Mouse (Mus musculus) left cerebral cortex, postnatal 4 days (tissue): ENCODE results near the gene Grik1. TPM values are rescaled to one million over a fixed set of nuclear protein-coding genes. Genes with fewer than 3 reads are reported as not detected.

ENCODE experiments used
- DNase-seq: peaks from one replicate; pipeline ENCODE4 v3.0.0-alpha.2; 2022
- intact Hi-C: fragments of 180-260 bp; cut with DNase I; formaldehyde crosslinking; loops from one replicate; pipeline ENCODE4 v1.15.1; 2025
- total RNA-seq, 2 experiments: library from RNA; stranded (reverse); gene quantifications; 2 replicates each; pipeline ENCODE4 v1.2.3; 2021

Gene Grik1
- total RNA-seq, 2 experiments from 2014 or later, result 37.9 to 45.2 TPM

DNA sequence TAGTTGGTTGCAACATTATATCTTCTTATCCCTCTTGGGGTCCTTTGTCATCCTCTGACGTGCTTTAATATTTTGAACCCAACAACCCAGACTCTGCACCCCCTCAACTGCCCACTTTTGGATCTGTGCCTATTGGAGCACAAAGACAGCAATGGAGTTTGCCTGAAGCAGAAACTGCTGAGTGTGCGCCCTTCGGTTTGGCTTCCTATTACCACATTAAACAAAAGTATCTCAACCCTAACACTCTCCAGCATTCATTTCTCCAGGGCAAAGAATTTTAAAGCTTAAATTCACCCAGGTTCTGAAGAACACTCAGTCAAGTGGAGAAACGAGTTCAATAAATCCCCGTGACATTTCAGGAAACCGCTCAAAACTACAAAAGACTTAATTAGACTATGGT, 318.2 kb downstream of the Grik1 start:
- intact Hi-C loops, result no loop called here
- DNase-seq, result no peak

DNA sequence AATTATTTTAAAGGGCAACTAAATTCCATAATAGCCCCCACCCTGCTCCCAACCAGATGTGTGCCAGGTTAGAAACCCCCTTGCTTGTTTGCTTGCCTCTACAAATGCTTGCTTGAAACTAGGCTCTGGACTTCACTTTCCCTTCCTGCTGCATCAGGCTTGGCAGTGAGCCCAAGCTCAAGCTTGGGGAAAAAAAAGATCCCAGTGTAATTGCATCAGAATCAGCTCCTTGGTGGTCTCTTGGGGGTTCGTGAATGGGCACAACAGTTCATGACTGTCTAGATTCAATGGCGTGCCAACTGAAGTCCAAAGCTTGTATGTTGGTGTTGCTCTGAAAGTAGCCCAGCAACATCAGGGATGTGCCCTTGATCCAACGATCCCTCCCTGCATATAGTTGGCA, 320.1 kb downstream of the Grik1 start:
- peak; percentile 16 for DNase-seq
- intact Hi-C loops, result no loop called here

DNA sequence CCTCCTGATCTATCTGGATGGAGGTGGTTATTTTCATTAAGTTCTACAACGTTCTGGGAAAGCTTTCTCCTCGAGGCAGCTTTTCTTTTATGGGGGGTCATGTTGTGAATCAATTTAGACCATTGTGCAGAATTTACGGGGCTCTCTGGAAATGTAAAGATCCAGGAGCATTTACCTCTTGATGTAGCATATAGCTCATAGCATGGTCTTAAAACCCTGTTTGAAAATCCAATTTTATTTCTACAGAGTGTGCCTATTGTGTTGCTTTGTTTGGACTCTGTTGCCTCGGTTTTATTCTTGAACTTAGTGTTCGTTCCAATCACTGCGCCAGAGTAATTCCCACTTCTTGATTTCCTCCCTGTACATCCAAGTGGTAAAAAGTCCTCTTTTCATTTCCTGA, 328.6 kb downstream of the Grik1 start:
- intact Hi-C loops, result no loop called here

DNA sequence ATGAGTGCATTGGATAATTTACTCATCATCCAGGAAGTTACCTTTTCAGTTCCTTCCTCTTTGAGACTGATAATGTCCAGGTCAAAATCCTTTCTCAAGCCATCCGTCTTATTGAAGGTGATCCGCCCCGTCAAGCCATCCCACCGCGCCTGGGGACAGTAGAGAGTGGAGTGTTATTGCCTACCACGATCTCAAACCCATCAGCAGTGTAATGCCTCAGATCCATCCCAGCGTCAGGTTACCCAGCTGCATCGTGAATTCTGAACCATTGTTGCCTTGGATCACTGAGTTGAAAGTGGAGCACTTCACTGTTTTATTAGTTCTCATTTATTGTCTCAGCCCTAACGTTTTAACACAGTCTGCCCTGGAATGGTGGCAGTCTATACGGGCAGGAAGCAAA, 332.6 kb downstream of the Grik1 start:
- DNase-seq, result no peak
- intact Hi-C loops, result no loop called here

More for the DNA sequence above, 328.6 kb downstream of the Grik1 start:
- no peak for DNase-seq

DNA sequence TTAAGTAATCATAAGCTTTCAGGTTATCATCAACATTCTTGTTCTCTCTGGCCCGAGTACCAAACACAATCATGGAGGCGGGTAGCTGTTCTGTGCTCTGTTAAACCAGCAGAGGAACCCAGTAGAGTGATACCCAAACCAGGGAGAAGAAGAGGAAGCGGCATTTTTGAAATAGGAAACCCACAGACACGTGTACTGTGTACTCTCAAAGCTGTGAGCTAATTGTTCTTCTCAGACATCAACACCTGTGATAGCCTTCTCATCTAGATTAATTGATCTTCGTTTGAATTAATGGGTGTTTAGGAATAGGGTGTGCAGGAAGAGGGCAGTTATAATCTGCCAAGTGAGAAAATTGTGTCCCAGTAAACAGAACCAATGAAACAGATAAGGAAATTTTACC, 333.9 kb downstream of the Grik1 start:
- DNase-seq, result no peak
- intact Hi-C loops, result no loop called here

DNA sequence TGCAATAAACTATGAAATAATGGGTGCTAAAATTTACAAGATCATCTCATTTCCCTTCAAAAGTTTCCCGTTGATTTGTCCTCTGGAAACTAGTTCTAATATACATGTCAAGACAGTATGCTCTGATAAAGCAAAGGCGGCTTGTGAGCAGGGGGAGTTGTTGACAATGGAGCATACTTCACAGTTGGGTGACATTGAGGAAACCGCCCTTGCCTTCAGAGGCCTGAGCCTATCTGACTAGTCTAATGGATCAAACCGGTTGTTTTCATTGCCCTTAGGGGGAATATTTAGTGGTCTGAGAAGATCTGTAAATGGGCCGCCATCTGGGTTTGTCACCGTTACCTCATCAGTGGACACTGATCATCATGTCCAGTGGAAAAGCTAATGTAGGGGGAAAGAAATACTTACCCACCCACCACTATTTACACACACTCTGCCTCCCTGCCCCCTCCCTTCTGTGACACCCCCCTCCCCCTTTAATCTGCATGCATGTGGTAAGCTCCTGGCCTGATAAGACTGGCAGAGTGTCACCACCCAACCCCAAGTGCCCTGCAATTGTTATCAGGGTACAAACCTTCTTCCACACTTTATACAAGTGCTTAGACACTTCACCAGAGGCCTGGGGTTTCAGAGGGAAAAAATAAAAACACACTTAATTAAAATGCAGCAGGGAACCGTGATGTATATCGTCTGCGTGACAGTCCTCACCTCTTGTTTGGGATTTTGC, 335.2 kb downstream of the Grik1 start:
- DNase-seq, result no peak
- intact Hi-C loops, result no loop called here

DNA sequence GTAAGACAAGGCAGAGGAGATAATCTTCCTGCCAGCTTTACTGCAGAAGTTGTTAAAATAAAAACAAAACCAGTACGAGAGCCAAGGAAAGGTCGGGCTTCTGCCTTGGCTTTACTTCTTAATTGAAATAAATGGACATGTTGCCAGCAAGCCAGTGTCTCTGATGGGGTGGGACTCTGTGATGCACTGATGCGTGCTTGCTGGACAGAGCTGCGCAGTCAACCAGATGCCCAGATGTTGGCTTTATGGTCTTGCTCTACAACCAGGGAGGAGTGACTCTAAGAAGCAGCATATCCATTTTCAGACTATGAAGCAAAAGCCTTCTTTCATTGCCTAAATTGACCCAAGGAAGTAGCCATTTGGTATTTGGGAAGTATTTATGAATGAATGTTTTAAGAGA, 336.9 kb downstream of the Grik1 start:
- no peak for DNase-seq
- intact Hi-C loops, result no loop called here

DNA sequence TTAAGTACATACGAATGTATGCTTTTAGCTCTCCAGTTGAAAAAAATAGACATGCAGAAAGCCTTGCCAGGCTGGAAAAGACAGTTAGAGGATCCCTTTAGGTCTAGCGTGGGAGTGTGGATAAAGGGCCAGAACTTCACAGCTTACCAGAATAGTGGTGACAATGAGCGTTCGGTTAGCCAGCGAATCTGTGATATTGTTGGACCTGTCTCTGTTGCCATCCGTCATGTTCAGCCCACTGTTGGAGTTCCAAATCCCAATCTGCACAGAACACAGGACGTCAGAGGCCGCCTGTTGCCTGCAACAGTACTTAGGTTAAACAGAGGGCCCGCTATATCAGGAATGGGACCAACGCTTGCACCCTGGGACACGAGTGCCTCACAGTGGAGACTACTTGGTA, 340.2 kb downstream of the Grik1 start:
- intact Hi-C loops, result no loop called here
- DNase-seq, result no peak

DNA sequence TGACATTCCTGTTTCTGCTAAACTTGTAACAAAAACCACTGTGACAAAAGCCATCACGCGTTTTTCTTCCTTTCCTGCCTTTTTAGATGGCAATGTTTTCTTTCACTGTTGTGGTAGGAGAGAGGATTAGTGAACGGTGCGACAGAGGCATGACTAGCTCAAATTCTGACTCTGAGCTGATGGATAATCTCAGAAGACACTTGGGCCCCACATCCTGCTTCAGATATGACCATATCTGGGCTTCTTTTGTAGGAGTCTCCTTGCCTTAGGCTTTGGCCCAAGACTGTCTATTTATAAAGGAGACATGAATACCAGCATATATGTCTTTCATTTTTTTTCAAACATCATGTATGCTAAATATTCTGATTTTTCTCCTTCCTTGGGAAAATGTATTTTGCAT, 341.9 kb downstream of the Grik1 start:
- intact Hi-C loops, result no loop called here
- DNase-seq, result no peak

DNA sequence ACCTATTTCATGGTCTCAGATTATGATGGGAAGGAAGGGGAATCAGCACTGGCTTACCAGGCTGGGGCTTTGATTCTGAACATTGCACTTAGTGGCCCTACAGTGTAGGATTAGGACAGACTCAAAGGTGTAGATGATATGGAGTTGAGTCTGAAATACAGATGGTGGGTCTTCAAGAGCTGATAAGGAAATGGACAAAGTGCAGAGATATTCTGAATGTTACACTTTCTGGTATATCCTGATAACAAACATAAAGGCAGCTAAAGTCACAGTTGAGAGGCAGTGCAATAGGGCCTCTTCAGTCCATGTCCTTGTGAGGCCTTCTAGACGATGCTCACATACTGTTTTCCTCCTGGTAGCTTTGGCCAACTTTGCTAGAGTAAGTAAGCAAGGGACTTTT, 345.7 kb downstream of the Grik1 start:
- DNase-seq, result no peak
- intact Hi-C loops, result no loop called here

DNA sequence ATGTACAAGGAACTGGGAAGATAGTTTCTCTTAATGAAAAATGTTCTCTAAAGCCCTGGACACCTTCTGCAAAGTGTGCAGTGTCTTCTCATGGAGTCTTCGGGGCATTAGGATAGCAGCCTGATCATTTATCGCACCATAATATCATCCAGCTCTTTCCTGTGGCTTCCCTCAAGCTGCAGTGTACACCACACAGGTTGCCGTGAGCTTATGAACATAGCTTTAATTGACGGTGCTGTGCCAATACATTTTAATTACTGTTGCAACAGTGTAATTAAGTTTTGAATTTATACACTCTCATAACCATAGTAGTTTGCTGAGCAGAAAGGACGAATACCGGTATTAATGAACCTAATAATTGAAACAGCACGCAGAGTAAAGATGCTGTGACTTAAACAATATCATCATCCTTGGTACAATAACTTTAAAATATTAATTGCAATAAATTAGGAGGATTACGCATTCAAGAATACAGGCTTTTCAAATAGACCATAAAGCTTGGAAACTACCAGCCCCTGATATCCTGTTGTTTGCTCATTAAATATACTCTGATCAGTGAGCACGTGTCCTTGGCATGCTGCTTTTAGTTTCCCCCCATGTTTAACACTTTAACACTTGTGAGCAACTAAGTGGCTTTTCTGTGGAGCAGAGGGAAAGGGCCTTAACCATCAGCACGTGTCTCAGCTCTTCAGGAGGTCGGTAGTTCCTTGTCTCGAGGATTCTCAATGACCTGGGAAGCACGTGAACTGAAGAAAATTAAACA, 347.8 kb downstream of the Grik1 start:
- intact Hi-C loops, result no loop called here
- no peak for DNase-seq

DNA sequence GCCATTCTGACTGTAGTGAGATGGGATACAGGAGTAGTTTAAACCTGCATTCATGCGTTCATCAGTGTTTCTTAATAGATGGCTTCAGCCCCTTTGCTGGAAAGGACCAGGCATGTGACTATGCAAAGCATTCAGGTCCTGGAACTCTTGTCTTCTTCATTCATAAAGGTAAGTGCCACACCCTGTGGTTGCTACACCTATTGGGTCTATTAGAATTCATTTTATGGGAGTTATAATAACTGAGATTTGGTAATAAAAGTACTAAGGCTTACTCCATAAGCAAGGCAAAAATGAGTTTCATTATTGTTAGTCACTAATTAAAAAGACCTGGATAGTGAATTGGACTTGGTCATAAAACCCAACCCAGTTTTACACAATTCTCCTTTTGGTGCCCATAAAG, 355.4 kb downstream of the Grik1 start:
- no peak for DNase-seq
- intact Hi-C loops, result no loop called here

DNA sequence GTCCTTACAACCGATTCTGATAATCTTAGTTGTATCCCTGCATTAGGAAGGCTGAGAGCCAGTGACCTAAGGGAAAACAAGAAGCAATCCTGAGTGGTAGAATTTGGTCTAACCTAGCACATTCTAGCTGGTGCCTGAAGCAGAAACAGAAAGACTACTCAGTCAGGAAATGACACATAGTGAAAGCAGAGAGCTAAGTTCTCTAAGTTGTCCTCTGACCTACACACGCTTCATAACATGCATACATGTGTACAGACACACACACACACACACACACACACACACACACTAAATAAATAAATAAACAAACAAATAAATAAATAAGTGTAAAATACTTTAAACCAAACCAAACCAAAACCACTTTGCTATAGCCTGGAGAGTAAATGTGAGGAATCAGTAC, 358.7 kb downstream of the Grik1 start:
- DNase-seq, result no peak
- intact Hi-C loops, result no loop called here

DNA sequence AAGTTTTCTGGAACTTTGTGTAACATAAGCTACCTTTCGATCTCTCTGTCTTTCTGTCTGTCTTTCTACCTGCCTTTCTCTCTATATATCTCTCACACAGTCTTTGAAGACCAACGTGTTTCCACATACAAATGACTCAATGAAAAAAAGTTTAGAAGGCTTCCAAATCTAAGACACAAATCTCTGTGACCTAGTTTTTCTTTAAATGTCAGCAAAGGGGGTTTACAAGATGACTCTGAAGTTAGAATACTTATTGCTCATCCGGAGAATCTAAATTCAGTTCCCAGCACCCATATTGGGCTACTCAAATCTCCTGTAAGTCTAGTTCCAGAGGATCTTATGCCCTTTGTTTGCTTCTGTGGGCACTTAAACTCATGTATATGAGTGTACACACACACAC, 359.5 kb downstream of the Grik1 start:
- intact Hi-C loops, result no loop called here
- no peak for DNase-seq

DNA sequence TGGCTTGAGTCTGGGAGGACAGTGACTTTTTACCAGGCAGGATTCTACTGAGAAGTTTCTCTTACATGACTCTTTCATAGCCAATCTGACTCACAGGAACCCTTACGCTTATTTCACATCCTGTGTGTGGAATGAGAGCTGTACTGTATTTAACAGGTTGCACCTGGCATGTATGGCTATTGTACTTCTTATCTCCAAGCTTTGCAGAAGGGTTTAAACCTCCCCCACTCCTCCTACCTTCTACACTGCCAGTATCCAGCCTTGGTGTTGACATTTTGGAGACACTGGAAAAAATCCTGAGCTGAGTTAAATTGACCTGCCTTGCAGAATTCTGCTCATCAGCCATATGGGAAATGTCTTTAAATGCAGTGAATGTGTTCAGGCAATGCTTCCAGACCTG, 361.4 kb downstream of the Grik1 start:
- intact Hi-C loops, result no loop called here

DNA sequence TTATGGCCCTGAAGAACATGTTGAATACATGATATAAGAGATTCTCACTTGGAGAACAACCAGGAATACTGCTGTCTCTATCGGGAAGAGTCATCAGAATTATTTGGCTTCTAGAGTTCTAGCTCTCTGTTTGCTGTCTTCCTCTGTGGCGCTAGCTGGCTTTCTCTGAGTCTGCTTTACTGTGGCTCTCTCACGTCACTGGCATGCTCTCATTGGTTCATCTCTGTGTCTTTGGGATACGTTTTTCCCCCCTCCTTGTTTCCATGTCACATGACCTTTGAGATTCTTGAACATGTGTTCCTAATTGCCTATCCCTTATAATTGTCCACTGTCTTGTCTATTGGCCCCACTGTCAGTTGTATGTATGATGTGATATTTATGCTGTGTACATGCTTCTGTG, 372.2 kb downstream of the Grik1 start:
- intact Hi-C loops, result no loop called here
- no peak for DNase-seq

More for the DNA sequence above, 361.4 kb downstream of the Grik1 start:
- DNase-seq, result no peak

DNA sequence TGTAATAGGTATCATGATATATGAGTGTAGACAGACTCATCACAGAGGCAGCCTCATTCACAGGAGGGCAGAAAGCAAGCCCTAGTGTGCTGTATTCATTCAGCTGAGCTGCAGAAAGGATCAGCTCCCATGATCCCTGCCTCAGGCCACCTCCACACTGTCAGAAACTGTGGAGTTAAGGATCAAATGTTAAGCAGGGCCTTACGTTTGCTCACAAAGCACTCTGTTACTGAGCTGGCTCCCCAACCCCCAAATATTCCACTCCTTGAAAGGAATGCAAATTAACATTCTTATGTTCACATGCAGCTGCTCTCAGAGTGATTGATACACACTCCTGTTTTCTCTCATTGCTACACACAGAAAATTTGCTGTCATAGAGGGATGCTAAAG, 372.9 kb downstream of the Grik1 start:
- intact Hi-C loops, result no loop called here
- DNase-seq, result no peak

DNA sequence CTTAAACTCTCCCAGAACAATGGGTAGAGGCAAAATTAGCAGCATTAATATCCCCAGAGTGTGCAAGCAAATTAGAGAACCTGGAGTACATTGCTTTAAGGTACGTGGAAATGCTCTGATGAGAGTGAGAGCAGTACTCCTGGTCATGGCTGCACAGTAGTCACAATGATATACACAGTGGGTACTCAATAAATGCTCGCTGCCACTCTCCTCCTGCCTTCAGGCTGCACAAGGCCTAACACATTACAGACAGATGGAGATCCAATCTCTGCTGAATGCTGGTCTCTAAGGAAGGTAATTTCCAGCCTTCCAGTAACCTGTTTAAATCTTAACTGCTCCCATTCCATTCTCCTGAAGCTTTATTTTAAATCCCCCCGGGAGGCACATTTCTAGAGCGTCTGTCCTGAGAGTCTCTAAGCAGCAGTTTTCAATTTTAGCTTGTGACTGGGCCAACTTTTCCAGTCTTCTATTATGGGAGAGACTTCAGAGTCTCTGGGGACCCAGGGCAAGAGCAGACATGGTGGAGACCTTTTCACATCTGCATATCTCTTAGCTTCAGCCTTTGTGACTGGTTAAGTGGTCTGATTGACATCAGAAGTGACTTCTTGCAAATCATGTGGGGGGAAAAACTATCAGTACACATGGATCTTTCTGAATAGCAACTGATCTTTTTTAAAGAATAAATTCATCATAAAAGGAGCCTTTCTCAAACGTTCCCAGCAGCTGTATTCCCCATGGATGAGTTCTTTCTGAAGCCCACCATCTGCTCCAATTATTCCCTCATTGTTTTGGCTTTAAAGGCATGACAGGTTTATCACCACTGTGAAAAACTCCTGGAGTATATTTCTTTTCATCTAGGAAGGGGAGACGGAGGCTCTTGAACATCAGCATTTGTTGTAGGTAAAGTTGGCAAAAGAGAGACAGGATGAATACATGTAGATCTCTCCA, 373.6 kb downstream of the Grik1 start:
- no peak for DNase-seq

DNA sequence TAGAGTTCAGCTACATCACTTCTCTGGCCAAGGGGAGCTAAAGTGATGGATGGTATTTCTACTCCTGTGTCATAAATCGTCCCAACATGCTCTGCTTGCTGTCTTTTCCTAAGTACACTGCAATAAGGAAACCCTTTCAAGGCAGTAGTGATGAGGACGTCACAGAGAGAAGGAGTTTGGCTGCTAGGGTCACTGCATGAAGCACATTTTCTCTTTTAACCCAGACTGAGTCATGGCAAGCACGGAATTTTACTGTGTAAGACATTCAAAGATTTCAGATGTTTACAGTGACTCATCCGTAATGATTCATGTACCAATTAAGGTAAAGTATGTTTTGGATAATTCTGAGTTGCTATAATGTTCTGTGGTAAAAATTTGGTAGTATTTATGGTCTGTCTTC, 374.9 kb downstream of the Grik1 start:
- intact Hi-C loops, result no loop called here
- DNase-seq, result no peak

More for the DNA sequence above, 373.6 kb downstream of the Grik1 start:
- intact Hi-C loops, result no loop called here

DNA sequence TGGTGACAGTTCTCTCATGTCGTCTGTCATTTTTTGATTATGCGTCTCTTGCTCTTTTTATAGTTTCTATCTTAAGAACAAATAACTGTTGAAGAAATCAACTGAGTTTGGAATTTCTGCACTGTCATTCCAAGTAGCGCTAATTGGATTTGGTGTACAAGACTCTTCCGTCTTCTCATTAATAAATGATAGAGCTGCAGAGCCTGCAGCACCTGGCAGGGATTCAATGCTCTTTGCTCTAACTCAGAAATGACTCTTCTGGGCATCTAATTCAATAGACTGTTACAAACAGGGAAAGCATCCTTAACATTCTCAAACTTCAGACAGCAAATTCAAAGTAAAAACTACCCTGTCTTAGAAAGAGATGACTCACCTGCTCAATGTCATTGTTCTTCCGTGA, 376.3 kb downstream of the Grik1 start:
- DNase-seq, result no peak
- intact Hi-C loops, result no loop called here

DNA sequence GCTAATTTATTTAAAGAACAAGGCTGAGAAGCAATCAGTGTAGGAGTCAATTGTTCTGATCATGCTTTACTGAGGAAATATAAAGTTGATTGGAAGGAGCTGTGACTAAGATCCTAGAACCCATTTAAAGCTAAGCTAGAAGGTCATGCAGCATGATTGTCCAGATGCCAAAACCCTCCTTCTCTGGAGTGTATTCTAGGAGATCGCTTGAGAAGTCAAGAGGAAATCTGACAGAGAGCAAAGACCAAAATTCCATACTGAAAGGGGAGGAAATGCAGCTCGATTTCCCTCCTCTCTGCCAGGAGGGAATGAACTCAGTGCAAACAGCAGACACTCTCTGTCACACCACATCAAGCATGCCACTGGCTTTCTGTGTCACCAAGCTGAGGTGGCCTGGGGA, 378.9 kb downstream of the Grik1 start:
- no peak for DNase-seq
- intact Hi-C loops, result no loop called here
